Mouse (Mus musculus) Muller cell, postnatal 12 days (primary cell): ENCODE results near the gene Tenm2.

Source experiments
- DNase-seq: peaks from one replicate; pipeline ENCODE4 v3.0.0-alpha.2; 2015; ENCODE audit errors: inconsistent ontology term

The Tenm2 gene

DNA sequence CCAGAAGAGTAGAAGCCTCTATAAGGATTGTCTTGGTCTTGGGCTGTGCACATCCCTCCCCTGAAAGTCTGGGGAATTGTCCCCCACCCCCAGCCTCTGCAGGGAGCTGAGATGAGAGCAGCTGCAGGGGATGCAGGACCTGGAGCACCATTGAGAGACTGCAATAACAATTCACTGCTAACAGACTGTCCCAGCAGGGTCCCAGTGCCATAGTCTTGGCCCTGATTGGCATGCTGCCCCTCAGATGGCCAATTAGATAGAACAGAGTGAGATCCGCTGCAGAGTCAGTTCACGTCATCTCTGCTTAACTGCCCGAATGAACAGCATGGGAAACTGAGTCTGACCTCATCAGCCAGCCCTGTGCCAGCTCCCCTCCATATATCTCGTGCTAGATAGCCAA lies 1097.9 kb downstream of the Tenm2 start:
- DNase-seq: no peak

DNA sequence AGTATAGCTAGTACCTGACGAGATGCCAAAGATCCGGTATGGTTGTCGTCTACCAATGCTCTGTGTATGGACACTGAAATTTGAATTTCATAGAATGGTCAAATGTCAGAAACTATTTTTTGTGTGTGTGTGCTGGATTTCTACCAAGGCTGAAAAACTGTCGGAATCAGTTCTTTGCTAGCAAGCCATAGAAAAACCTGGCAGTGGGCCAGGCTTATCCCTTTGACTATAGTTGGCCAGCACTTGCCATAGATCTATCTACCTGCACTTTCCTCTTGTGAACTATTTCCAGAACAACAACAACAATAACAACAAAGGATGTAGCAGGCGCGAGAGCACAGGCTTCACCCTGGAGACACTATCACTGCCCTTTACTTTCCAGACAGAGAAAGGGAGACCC lies 1098.5 kb downstream of the Tenm2 start:
- DNase-seq: no peak

DNA sequence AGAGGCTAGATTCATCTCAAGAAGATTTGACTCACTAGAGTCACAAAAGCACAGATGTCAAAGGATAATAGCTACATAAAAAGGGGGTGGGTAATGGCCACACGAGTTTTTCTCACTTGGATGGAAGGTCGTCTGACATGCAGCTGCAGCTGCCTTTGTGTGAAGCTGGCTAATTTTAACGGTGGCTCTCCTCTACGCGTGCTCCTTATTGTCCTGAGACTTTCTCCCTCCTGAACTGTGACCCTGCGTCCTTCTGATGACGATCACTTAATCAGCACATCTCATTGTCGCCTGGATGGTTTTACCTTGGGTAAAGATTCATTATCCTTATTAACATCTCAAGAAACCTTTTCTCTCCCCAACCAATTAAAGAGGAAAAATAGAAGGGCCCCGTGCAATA lies 1101.1 kb downstream of the Tenm2 start:
- no peak for DNase-seq

DNA sequence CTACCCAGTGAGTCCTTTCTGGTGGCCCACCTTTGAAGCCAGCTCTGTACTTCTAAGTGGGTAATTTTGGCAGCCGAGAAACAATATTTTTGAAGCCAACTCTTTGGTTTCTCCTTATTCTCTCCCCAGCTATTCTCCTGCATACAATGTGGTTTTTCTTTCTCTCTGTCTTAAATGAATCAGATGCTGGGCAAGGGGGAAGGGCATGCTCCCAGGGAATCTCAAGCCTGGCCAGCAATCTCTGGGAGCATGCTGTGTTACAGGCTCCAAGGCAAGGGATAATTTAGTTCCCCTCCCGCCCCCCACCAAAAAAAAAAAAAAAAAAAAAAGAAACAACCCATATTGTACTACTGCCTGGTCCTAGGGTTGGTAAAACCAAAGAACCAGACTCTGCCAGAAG lies 1112.5 kb downstream of the Tenm2 start:
- DNase-seq: peak; percentile 27

DNA sequence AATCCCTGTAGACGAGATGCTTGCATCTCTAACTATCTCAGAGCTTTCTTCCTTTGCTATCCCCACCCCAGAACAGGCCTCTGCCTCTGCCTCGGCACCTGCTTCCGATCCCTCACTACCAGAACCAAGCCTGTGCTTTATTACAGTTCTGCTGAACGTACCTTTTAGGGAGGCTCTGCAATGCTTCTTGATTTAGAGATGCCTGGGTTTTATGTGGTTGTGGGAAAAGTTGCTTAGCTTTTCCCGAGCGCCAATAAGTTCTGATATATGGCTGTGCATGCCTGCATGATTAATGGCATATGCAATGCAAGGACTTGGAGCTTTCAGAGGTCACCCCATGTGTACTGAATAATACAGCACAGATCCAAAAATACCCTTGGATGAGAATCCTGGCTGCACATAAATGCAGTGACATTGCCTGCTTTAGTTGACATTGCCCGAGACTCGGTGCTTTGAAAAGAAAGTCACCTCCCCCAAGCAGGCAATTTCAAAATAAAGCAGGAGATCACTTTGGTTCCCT lies 1114.3 kb downstream of the Tenm2 start:
- DNase-seq: no peak

DNA sequence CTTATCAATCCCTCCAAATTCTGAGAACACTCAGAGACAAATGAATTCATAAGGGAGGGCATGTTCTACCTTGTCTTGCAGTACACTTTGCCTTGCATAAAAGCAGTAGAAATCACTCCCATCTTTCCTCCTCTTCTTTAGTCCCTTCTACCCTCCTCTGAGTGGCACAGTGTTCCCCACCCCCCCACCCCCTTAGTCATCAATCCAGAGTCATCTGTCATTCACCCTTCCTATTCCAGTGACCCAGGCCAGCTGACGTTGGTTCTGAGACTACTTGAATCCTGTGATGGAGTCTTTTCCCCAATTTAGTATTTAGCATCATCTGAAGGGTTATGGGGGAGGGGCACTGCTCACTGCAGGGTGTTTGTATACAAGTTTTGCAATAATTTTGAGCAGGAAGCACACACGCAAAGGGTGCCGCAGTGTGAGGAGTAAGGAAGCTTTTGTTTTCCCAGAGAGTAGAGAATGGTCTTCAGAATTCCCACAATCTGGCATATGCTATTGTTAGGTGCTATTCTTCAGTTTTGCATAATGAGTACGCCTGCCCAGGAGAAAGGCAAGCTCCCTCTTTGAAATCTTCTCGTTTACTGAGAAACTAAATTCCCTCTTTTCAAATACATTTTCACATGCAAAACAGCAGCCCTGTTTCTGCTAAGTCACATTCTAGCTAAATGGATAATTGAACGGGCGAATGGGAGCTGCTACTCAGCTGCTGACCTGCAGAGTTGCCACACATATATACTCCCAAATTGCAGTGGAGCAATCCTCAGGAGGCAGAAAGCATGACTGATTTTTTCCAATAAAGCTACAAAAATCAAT lies 1115.0 kb downstream of the Tenm2 start:
- DNase-seq: no peak

DNA sequence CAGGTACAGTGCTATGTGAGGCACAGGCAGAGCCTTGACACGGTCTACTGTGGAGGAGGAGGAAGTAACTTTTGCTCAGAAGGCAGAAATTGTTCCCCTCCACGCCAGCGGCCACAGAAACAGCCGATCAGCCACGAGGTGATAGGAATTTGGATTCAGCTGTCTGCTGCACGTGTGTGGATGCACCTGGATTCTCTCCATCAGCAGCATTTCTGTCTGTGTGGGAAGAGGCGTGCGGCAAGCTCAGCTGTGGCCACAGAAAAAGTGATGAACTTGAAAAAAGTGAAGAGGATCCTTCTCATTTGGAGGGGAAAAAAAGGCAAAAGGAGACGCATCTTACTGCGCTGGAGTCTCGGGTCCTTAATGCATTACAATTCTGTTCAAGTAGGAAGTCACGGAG lies 1122.4 kb downstream of the Tenm2 start:
- DNase-seq: no peak

DNA sequence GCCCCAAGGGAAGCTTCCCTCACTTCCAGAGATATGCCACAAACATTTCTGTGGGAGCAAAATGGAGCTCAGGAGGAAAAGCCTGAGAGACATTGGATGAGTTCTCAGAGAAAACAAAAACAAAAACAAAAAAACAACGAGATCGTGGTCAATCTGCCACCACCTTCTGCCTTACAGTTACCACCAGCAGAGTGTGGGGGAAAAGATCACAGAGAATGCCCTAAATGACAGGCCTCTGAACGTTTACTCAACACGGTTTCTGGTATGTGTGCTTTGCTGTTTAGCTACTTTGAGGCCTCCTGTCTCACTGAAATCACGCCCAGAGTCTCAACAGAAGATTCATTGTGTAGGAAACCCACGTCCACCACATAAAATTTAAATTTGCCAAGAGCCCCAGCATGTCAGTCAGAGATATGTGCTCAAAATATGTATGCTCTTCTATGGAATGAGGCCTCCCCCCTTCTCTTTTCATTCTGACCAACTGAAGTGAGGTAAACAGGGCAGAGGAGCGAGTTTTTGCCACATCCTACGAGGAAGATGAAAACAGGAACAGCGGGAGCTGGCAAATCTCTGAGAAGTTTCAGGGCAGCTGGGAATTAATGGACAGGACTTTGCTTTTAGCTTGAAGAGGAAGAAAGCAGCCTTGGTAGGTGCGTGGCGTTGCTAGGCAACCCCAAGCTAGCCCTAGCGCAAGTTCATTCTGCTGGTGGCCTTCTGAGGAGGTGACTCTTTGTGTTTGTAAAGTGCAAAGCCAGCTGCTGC lies 1126.6 kb downstream of the Tenm2 start:
- peak; percentile 79 for DNase-seq

DNA sequence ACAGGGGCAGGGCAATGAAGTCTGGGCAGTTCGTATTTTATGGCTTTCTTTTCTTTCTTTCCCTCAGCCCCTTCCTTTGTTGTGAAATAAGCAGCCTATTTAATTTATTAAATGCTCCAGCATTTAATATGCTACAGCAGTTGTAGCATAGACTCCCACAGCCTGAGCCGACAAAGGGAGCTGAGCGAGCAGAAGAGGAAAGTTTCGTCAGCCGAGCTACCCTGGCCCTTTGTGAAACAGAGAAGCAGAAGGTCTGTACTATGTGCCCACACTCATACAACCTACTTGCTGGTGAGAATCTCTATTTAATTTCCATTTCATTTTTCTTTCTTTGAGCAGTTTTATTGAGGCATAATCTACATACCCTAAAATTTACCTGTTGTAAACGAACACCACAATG lies 1127.9 kb downstream of the Tenm2 start:
- no peak for DNase-seq

DNA sequence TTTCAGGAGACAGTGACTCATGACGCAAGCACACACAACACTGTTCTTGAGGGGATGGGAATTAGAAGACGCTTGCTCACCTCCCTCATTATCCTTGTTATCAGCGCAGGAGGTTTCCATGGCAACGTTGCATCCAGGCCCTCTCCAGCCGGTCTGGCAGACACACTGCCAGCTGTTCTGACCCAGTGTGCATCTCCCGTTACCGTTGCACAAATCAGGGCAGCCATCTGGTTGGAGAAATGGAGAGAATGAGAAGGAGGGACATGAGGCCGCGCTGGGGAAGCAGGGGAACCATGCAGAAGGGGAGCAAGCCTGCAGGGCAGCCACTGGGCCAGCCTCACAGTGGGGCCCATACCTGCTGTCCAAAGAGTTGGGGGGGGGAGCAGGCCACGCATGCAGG lies 1129.1 kb downstream of the Tenm2 start:
- peak; percentile 47 for DNase-seq

DNA sequence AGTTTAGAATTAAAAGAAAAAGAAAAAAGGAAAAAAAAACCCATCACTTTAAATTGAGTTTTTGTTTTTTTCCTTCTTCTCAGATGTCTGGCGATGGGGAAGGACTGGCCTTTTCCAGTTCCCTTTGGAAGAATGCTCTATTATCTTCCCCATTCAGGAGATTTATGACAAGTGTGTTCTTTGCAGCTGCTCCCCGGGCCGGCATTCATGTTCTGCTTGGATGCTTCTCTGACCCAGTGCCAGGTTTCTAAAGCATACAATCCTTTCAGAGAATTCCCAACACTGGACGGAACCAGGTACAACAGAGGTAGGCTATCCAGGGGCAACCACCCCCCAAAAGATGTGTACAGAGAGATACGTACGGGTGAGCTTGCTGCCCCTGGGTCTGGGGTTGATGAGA lies 1132.2 kb downstream of the Tenm2 start:
- DNase-seq: peak; percentile 75

DNA sequence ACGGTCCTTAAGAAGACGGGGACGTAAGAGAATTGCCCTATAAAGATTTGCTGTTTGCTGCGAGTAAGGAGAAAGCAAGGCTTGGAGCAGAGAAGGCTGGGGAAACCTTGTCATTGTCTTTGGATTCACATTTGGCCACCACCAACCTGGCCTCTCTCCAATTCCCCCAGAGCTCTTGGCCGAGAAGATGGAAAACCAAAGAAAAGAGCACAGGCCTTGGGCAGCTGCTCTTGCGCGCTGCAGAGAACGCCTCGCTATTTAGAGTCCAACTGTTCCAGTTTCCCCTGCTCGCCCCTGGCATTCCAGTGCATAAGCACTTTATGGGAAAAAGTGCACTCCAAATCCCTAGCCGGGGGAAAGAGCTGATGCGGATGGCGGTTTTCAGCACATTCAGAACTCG lies 1139.5 kb downstream of the Tenm2 start:
- peak; percentile 90 for DNase-seq

DNA sequence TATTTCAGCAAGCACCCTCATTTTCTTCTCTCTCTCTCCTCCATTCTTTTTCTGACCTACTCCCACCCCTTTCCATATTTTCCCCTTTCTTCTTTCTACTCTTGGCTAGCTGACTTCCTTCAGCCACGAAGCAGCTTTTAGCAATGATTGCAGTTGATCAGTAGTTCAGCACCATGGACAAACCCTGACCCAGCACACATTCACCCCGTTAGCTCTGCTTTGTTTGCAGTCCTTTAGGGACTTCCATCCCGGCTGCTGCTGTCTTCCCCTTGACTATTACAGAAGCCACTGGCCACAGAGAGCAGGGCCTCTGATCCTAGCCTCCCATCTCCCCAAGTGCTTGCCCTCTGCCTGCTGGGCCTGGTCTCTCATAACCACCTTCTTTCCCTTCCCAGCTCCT lies 1145.6 kb downstream of the Tenm2 start:
- DNase-seq: no peak

DNA sequence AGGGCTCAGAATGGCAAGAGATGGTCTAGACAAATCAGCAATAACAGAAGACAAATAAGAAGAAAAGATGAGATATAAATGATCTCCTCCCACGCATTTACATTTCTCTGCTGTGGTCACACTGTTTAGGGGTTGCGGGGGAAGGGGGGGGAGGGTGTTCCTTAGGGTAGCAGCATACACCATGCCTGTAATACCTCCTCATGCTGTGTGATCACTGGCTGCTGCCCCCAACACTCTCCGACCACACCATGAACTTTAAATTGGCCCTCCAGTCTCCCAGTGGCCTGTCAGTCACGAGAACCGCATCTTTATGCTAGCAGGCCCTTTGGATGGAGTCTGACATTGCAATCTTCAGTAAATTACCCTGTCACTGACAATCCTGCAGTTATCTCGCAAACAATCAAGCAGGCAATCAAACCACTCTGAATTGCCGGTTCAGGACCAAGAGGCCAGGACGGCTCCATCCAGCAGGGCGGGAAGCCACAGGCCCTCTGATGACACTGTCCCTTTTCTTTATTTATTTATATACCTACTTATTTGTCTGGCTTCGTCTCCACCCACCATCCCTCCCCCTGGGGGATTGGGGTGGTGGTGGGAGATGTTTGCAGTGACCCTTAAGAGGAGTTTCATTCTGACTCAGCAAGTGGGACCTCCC lies 1154.2 kb downstream of the Tenm2 start:
- no peak for DNase-seq

DNA sequence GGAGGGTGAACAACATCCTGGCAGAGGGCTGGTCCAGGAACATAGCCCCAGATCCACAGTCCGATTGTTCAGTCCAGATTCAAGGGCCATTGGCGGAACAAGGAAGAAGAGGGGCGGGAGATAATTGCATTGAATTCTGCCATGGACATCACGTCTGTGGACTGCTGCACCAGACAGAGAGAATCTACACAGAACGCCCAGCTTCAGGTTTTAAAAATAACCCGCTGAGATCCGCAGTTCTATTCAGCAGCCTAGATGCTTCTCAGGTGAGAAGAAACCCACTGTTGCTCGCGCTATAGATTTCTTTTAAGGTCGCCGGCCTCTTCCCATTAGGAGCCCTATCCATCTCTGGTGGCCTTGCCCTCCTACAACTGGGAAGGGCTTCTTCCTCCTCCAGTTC lies 1155.0 kb downstream of the Tenm2 start:
- DNase-seq: no peak

DNA sequence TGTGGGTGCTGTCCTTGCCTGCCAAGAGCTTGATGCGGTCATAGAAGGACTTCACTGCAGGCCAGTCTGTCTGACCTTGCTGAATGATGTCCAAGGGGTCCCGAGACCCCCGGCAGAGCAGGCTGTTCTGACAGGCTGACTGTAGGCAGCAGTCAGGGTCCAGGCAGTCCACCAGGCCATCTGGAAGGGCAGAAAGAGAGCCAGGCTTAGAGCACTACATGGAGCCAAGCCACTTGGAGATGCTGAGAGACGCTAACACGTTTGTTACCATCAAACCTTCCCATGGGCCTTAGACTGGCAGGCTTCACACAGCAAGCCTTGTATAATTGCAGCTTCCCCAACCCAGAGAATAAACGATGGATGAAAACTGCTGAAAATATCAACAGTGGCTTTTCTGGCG lies 1157.4 kb downstream of the Tenm2 start:
- no peak for DNase-seq

DNA sequence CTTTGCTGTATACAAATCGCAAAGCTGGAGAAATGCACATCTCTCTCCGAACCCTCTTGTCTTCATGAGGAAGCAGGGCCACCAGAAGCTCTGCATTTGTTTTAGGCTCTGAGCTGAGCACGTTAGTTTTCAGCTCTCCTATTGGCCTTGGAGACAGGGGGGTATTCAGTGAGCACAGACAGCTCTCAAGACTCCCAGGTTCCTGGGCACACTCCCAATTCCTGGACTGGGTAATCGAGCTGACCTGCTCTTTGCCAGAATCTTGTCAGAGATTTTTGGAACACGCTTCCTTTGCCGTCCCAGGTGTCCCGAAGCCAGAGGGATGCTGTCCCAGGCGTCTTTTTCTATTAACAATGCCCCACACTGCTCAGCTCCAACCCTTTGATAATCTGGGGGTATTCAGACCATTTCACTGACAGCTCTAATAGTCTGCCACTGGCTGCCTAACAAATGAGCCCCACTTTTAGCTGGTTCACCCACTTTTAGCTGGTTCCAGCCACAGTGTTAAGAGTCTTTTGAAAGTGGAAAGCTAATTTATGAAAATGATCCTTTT lies 1161.7 kb downstream of the Tenm2 start:
- DNase-seq: no peak

DNA sequence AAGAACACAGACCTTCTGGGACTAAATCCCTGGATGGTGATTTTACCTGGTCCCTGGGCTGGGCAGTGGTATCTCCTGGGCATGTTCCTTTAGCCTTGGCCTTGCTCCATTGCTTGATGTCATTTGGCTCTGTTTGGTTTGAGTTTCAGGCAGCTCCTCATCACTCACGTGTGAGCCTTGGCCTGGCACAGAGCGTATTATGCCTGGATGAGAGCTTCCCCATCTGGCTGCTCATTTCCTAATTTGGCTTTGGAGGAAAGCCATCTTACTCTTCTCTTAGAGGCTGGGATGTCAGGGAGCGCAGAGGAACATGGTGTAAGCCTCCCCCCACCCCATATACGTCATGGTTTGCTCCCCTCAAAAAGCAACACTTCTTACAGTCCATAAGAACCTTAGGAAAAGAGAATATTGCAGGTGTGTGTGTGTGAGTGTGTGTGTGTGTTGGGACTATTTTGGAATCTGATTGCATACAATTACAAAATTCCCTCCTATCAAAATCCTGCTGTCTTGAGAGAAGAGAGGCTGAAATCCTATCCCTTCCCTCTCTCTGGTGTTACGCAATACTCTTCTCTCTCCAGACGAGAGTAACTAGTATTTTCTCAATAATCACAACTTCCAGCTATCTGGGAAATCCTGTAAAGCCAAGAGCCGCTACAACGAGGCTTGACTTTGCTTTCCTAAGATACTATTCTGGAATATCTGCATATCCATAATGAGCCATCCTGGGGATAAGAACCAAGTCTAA lies 1162.5 kb downstream of the Tenm2 start:
- peak; percentile 42 for DNase-seq

DNA sequence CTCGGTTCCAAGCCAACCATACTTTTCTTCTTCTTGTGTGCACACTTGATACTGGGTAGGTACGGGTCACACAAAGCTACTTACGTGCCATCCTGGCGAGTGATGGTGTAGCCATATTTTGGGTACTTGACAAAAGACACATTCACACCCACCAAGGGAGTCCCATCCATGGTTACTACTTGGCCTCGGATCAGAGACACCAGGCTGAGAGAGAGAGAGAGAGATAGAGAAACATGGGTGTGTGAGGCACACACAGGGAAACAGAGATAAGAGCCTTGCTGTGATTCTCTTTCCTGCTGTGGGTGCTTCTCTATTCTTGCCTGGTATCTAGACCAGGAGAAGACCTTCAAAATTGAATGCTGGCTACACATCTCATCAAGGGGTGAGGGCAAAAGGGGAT lies 1163.1 kb downstream of the Tenm2 start:
- no peak for DNase-seq

DNA sequence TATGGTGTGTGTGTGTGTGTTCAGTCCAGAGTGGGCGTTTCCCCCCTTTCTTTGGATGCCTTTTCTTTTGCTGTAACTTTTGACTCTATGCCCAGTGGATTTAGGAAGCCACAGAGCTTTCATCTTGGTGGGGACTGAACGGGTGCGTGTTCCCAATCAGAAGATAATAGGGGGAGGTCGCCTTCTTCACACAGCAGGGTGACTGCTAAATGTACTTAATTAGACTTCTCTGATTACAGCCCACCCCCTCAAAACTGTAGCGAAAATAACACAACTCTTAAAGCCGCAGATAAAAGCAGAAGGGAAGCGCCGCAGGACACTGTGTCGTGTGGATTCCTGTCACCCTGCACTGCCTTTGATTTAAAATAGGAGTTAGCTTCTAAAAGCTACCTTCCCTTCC lies 1163.7 kb downstream of the Tenm2 start:
- no peak for DNase-seq

DNA sequence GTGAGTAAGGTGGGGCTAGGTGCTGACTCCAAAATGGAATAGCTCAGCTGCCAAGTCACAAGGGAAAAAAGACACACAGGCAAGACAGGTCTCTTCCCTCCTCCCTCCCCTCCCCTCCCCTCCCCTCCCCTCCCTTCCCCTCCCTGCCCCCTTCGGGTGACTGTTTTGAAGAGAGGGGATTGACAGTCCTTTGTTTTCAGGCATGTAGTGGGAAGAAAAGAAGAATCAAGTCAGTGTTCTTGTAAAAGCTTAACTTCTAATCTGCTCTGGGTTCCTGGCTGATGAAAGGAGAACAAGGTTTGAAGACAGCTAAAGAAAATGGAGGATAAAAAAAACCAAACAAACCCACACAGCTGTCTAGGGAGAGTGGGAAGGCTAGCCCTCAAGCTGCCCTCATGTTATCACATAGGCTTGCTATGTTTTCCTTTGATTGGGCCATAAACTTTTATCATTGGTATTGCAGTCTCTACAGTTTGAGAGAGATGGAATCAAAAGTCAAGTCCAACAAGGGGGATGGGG lies 1176.4 kb downstream of the Tenm2 start:
- no peak for DNase-seq
